In genomic region chr11:116432593-116433355, GRCm38 (mm10) we compare ENCODE assay signal across 9 mouse cellular contexts. TPM values are rescaled to one million over a fixed set of nuclear protein-coding genes. Genes with fewer than 3 reads are reported as not detected.
DNase-seq lines count a peak whose midpoint lies in the region; ATAC-seq and TF ChIP-seq lines count a peak whose summit lies in the region.
"Had no signal": no experiment of that assay in that cellular context is flagged by ENCODE, and none has a peak within 500 bp of the region (broad histone marks: within the 10 kb centered on the region; RNA-seq: fewer than 3 reads in every experiment).

No protein-coding gene starts in this region.

- peak overlapping the region; percentile 18 for H3K4me2 ChIP-seq in forebrain, embryonic 13.5 days
- no peak overlapping the region for H3K4me2 ChIP-seq in forebrain, embryonic 12.5 days
- H3K4me2 ChIP-seq in embryonic facial prominence, embryonic 12.5 days (replicated peaks): peak overlapping the region; percentile 32; the same call in 1 of the 2 replicates
- peak overlapping the region; percentile 59 for H3K4me2 ChIP-seq in liver, postnatal 0 days (ENCODE audit: low read depth, low read length)

- TF ChIP-seq CTCF in liver, postnatal 0 days (IDR thresholded peaks at IDR 0.05; ENCODE audit: low read depth): no peak

- TF ChIP-seq EP300 in liver, postnatal 0 days (IDR thresholded peaks at IDR 0.05; ENCODE audit: low read depth): no peak

- no peak overlapping the region for H3K4me3 ChIP-seq in forebrain, embryonic 13.5 days
- no peak overlapping the region for H3K4me3 ChIP-seq in forebrain, embryonic 12.5 days (replicated peaks)
- H3K4me3 ChIP-seq in embryonic facial prominence, embryonic 12.5 days: no peak overlapping the region
- H3K4me3 ChIP-seq in liver, postnatal 0 days (ENCODE audit: low read depth, low read length): no peak overlapping the region

- intact Hi-C loops in left cerebral cortex, postnatal 14 days (cut with DNase I): no loop called here
- intact Hi-C loops in left cerebral cortex, postnatal 10 days (cut with DNase I): no loop called here

- 61% methylated on average over 8 of the region's 8 CpGs for WGBS in forebrain, embryonic 13.5 days
- WGBS in forebrain, embryonic 12.5 days: 65% methylated on average over 8 of the region's 8 CpGs
- 59% methylated on average over 8 of the region's 8 CpGs for WGBS in embryonic facial prominence, embryonic 12.5 days
- 65% methylated on average over 8 of the region's 8 CpGs for WGBS in liver, postnatal 0 days (ENCODE audit: insufficient replicate concordance)

- peak; percentile 65 to 82 for DNase-seq in left cerebral cortex, postnatal 14 days (ENCODE audit: low spot score in 2 of 2)
- no peak for DNase-seq in left cerebral cortex, postnatal 10 days (ENCODE audit: extremely low spot score in 1 of 2, low spot score in 2 of 2)
- DNase-seq in liver, postnatal 0 days: no peak
- DNase-seq in cerebellum, postnatal 4 days (ENCODE audit: low spot score in 2 of 2): no peak
- DNase-seq in embryo, embryonic 11 days: no peak

- peaks cover 38% of the 10 kb centered on the region for H3K4me1 ChIP-seq in forebrain, embryonic 13.5 days
- peaks cover 40% of the 10 kb centered on the region for H3K4me1 ChIP-seq in forebrain, embryonic 12.5 days
- peaks cover 31% of the 10 kb centered on the region for H3K4me1 ChIP-seq in embryonic facial prominence, embryonic 12.5 days
- peaks cover 62% of the 10 kb centered on the region for H3K4me1 ChIP-seq in liver, postnatal 0 days (ENCODE audit: insufficient read depth)

- H3K27me3 ChIP-seq in forebrain, embryonic 13.5 days: peaks cover 9% of the 10 kb centered on the region; the same call in 1 of the 2 replicates
- H3K27me3 ChIP-seq in forebrain, embryonic 12.5 days: peaks cover 13% of the 10 kb centered on the region; the same call in 1 of the 2 replicates
- no peaks in the 10 kb centered on the region for H3K27me3 ChIP-seq in embryonic facial prominence, embryonic 12.5 days
- H3K27me3 ChIP-seq in liver, postnatal 0 days (ENCODE audit: insufficient read depth, low read length): no peaks in the 10 kb centered on the region

- H3K9ac ChIP-seq in forebrain, embryonic 13.5 days: no peak overlapping the region
- H3K9ac ChIP-seq in forebrain, embryonic 12.5 days: no peak overlapping the region
- no peak overlapping the region for H3K9ac ChIP-seq in embryonic facial prominence, embryonic 12.5 days
- H3K9ac ChIP-seq in liver, postnatal 0 days (replicated peaks): no peak overlapping the region; the same call in 1 of the 2 replicates

- no peaks in the 10 kb centered on the region for H3K9me3 ChIP-seq in forebrain, embryonic 13.5 days (replicated peaks)
- H3K9me3 ChIP-seq in forebrain, embryonic 12.5 days: no peaks in the 10 kb centered on the region
- H3K9me3 ChIP-seq in embryonic facial prominence, embryonic 12.5 days: no peaks in the 10 kb centered on the region
- no peaks in the 10 kb centered on the region for H3K9me3 ChIP-seq in liver, postnatal 0 days (ENCODE audit: low read length)

- no peak overlapping the region for H3K27ac ChIP-seq in forebrain, embryonic 13.5 days
- H3K27ac ChIP-seq in forebrain, embryonic 12.5 days: no peak overlapping the region
- no peak overlapping the region for H3K27ac ChIP-seq in embryonic facial prominence, embryonic 12.5 days
- H3K27ac ChIP-seq in liver, postnatal 0 days (ENCODE audit: low read depth): no peak overlapping the region; the same call in 1 of the 2 replicates

- peaks cover 21% of the 10 kb centered on the region for H3K36me3 ChIP-seq in forebrain, embryonic 13.5 days (ENCODE audit: poor library complexity, severe bottlenecking)
- H3K36me3 ChIP-seq in forebrain, embryonic 12.5 days (replicated peaks): peaks cover 21% of the 10 kb centered on the region
- H3K36me3 ChIP-seq in embryonic facial prominence, embryonic 12.5 days: peaks cover 13% of the 10 kb centered on the region
- peaks cover 28% of the 10 kb centered on the region for H3K36me3 ChIP-seq in liver, postnatal 0 days (replicated peaks; ENCODE audit: insufficient read depth, low read length)

- ATAC-seq in forebrain, embryonic 13.5 days: no peak
- ATAC-seq in forebrain, embryonic 12.5 days (ENCODE audit: low FRiP score): no peak
- no peak for ATAC-seq in embryonic facial prominence, embryonic 12.5 days (ENCODE audit: insufficient number of reproducible peaks, insufficient read depth, low FRiP score, low TSS enrichment)
- ATAC-seq in liver, postnatal 0 days: no peak

RNA-seq across cellular contexts. Expression of gene Ubald2, which starts 1.1 kb away (rescaled TPM):
- 45.5 and 58.2 TPM in 2 replicates for polyA plus RNA-seq in forebrain, embryonic 13.5 days (2015; fragmentation: Nextera tagmentation; extraction: Ambion mirVana)
- polyA plus RNA-seq in forebrain, embryonic 12.5 days (2016; fragmentation: Nextera tagmentation; extraction: Ambion mirVana): 50.9 and 59.6 TPM in 2 replicates
- 10 to 100 TPM; 30.1 to 32.0 TPM for total RNA-seq in left cerebral cortex, postnatal 14 days (2021)
- total RNA-seq in left cerebral cortex, postnatal 10 days (2021): 10 to 100 TPM; 31.3 to 31.7 TPM
- polyA plus RNA-seq in embryonic facial prominence, embryonic 12.5 days (2016; fragmentation: Nextera tagmentation; extraction: Ambion mirVana): 32.3 and 44.1 TPM in 2 replicates
- 29.2 and 29.8 TPM in 2 replicates for polyA plus RNA-seq in liver, postnatal 0 days (2015; fragmentation: Nextera tagmentation; extraction: Ambion mirVana)

RNA-seq across cellular contexts. Expression of gene Rnf157, which starts 19.9 kb away (rescaled TPM):
- polyA plus RNA-seq in forebrain, embryonic 13.5 days (2015; fragmentation: Nextera tagmentation; extraction: Ambion mirVana): 18.1 and 20.6 TPM in 2 replicates
- 23.3 and 36.8 TPM in 2 replicates for polyA plus RNA-seq in forebrain, embryonic 12.5 days (2016; fragmentation: Nextera tagmentation; extraction: Ambion mirVana)
- total RNA-seq in left cerebral cortex, postnatal 14 days (2021): 100 to 1,000 TPM; 228 to 235 TPM
- 100 to 1,000 TPM; 200 to 207 TPM for total RNA-seq in left cerebral cortex, postnatal 10 days (2021)
- 27.4 and 33.3 TPM in 2 replicates for polyA plus RNA-seq in embryonic facial prominence, embryonic 12.5 days (2016; fragmentation: Nextera tagmentation; extraction: Ambion mirVana)
- polyA plus RNA-seq in liver, postnatal 0 days (2015; fragmentation: Nextera tagmentation; extraction: Ambion mirVana): 1.5 and 2.2 TPM in 2 replicates

RNA-seq across cellular contexts. Expression of gene Qrich2, which starts 33.3 kb away (rescaled TPM):
- polyA plus RNA-seq in forebrain, embryonic 13.5 days (2015; fragmentation: Nextera tagmentation; extraction: Ambion mirVana): 0.09 TPM in 1 of 2 replicates, not detected in the other
- polyA plus RNA-seq in forebrain, embryonic 12.5 days (2016; fragmentation: Nextera tagmentation; extraction: Ambion mirVana): not detected in 2 replicates
- total RNA-seq in left cerebral cortex, postnatal 14 days (2021): not detected
- under 1 TPM in 1 of 2 experiments, not detected in 1; 0.14 TPM for total RNA-seq in left cerebral cortex, postnatal 10 days (2021)
- polyA plus RNA-seq in embryonic facial prominence, embryonic 12.5 days (2016; fragmentation: Nextera tagmentation; extraction: Ambion mirVana): 0.14 and 0.39 TPM in 2 replicates
- 0.06 TPM in 1 of 2 replicates, not detected in the other for polyA plus RNA-seq in liver, postnatal 0 days (2015; fragmentation: Nextera tagmentation; extraction: Ambion mirVana)
- total RNA-seq: liver, adult 2 months had no signal

Comparison
In these comparisons a context has a peak if more than half of its experiments do, and no peak if none do; other contexts are left out.
1. DNase-seq: peak in left cerebral cortex, postnatal 14 days (2 of 2); none in left cerebral cortex, postnatal 10 days (0 of 2), liver, postnatal 0 days (single experiment), cerebellum, postnatal 4 days (0 of 2) and embryo, embryonic 11 days (single experiment).